15 mouse cellular contexts compared by ENCODE assay signal in genomic region chrX:95123462-95123861, GRCm38 (mm10).
DNase-seq lines count a peak whose midpoint lies in the region; TF ChIP-seq lines count a peak whose summit lies in the region.
"Had no signal": no experiment of that assay in that cellular context is flagged by ENCODE, and none has a peak within 500 bp of the region (broad histone marks: within the 10 kb centered on the region; RNA-seq: fewer than 3 reads in every experiment).

No protein-coding gene starts in this region.

- DNase-seq in embryo, embryonic 11 days, result peak; percentile 1
- DNase-seq in embryo, embryonic 9.5 days (ENCODE audit: extremely low spot score), result no peak
- peak; percentile 49 for DNase-seq in brain, embryonic 14.5 days (ENCODE audit: low read depth)
- DNase-seq in cerebellum, adult 8-10 months, result peak; percentile 26
- peak; percentile 22 to 49 for DNase-seq in cerebellum, postnatal 36 days
- DNase-seq in gastrocnemius, postnatal 10 days, result no peak
- DNase-seq in urinary bladder, adult 18-20 months (ENCODE audit: low spot score in 2 of 2), result no peak
- DNase-seq: adrenal gland, postnatal 14 days; gastrocnemius, adult 2 months; heart, postnatal 10 days; kidney, adult 18-20 months; kidney, postnatal 25 days; left cerebral cortex, postnatal 4 days; liver, postnatal 0 days; lung, postnatal 36 days had no signal

- no peak for TF ChIP-seq POLR2A in brain, embryonic 14.5 days (IDR thresholded peaks at IDR 0.05; ENCODE audit: borderline replicate concordance, extremely low read depth, insufficient read depth, insufficient read length, poor library complexity, severe bottlenecking)

- TF ChIP-seq CTCF in brain, embryonic 14.5 days (IDR thresholded peaks at IDR 0.05; ENCODE audit: borderline replicate concordance, extremely low read depth, insufficient read depth, insufficient read length), result no peak

Comparison
In these comparisons a context has a peak if more than half of its experiments do, and no peak if none do; other contexts are left out.
1. DNase-seq: peak in embryo, embryonic 11 days (single experiment), brain, embryonic 14.5 days (single experiment), cerebellum, adult 8-10 months (single experiment) and cerebellum, postnatal 36 days (2 of 2); none in embryo, embryonic 9.5 days (single experiment), gastrocnemius, postnatal 10 days (single experiment) and urinary bladder, adult 18-20 months (0 of 2).